Mouse (Mus musculus): ENCODE measurements around the gene Chst4.
A peak's percentile ranks its signal among the peaks of the same experiment; 100 is the strongest.
"Not testable (repeated sequence)": the region's sequence is repeated elsewhere in the genome, so short reads cannot be mapped to it uniquely, and the experiment has no call there.

The Chst4 gene

GRCm38 (mm10) chr8:110039659-110040058, at the start of gene Chst4:
Chst4 (minus strand) TSS chr8:110039740.
- DNase-seq (ENCODE audit: low spot score in 2 of 2) = no peak

GRCm38 (mm10) chr8:110082416-110083105, 43.0 kb upstream of the Chst4 start:
- no peak for DNase-seq (ENCODE audit: low spot score in 2 of 2)

GRCm38 (mm10) chr8:110079282-110080221, 40.0 kb upstream of the Chst4 start, which contains the start of gene Zfp612:
Zfp612 (plus strand) TSS chr8:110079746.
- peak in 1 of 2 experiments; percentile 5 for DNase-seq (ENCODE audit: low spot score in 2 of 2)

GRCm38 (mm10) chr8:110074496-110074895, 35.0 kb upstream of the Chst4 start:
- no peak for DNase-seq (ENCODE audit: low spot score in 2 of 2)

GRCm38 (mm10) chr8:110071600-110071999, 32.1 kb upstream of the Chst4 start:
- DNase-seq (ENCODE audit: low spot score in 2 of 2) = peak in 1 of 2 experiments; percentile 17

GRCm38 (mm10) chr8:110069706-110070105, 30.2 kb upstream of the Chst4 start:
- no peak for DNase-seq (ENCODE audit: low spot score in 2 of 2)

- DNase-seq (ENCODE audit: low spot score in 2 of 2) = no peak
Measured at GRCm38 (mm10) chr8:110065676-110066075, 26.1 kb upstream of the Chst4 start.

GRCm38 (mm10) chr8:110064606-110065365, 25.2 kb upstream of the Chst4 start:
- DNase-seq (ENCODE audit: low spot score in 2 of 2) = no peak

- no peak for DNase-seq (ENCODE audit: low spot score in 2 of 2)
Measured at GRCm38 (mm10) chr8:110064161-110064560, 24.6 kb upstream of the Chst4 start.

GRCm38 (mm10) chr8:110058207-110058606, 18.7 kb upstream of the Chst4 start:
- no peak for DNase-seq (ENCODE audit: low spot score in 2 of 2)

- DNase-seq (ENCODE audit: low spot score in 2 of 2) = no peak
Measured at GRCm38 (mm10) chr8:110051208-110051607, 11.7 kb upstream of the Chst4 start.

- DNase-seq (ENCODE audit: low spot score in 2 of 2) = no peak
Measured at GRCm38 (mm10) chr8:110040509-110040908, 969 bp upstream of the Chst4 start.

- DNase-seq (ENCODE audit: low spot score in 2 of 2) = no peak
Measured at GRCm38 (mm10) chr8:110039216-110039615, 324 bp downstream of the Chst4 start.

- no peak for DNase-seq (ENCODE audit: low spot score in 2 of 2)
Measured at GRCm38 (mm10) chr8:110036156-110036555, 3.4 kb downstream of the Chst4 start.

- no peak for DNase-seq (ENCODE audit: low spot score in 2 of 2)
Measured at GRCm38 (mm10) chr8:110034331-110034730, 5.2 kb downstream of the Chst4 start.

GRCm38 (mm10) chr8:110033771-110034170, 5.8 kb downstream of the Chst4 start:
- not testable (repeated sequence) for DNase-seq (ENCODE audit: low spot score in 2 of 2)

- no peak for DNase-seq (ENCODE audit: low spot score in 2 of 2)
Measured at GRCm38 (mm10) chr8:110022768-110023344, 16.7 kb downstream of the Chst4 start.

- DNase-seq (ENCODE audit: low spot score in 2 of 2) = no peak
Measured at GRCm38 (mm10) chr8:110022081-110022480, 17.5 kb downstream of the Chst4 start.

GRCm38 (mm10) chr8:110010868-110011267, 28.7 kb downstream of the Chst4 start:
- no peak for DNase-seq (ENCODE audit: low spot score in 2 of 2)

GRCm38 (mm10) chr8:110008995-110009446, 30.5 kb downstream of the Chst4 start:
- DNase-seq (ENCODE audit: low spot score in 2 of 2) = no peak

GRCm38 (mm10) chr8:110008228-110008994, 31.1 kb downstream of the Chst4 start:
- no peak for DNase-seq (ENCODE audit: low spot score in 2 of 2)
